Mouse (Mus musculus) skeletal muscle tissue, postnatal 0 days (tissue): ENCODE data around the gene Zbp1. TPM values are rescaled to one million over a fixed set of nuclear protein-coding genes. Genes with fewer than 3 reads are reported as not detected.

ENCODE experiments used
- polyA plus RNA-seq: library from polyadenylated mRNA; unstranded; fragments of >200 nt; fragmentation: Nextera tagmentation; extraction: Ambion mirVana; gene quantifications from 2 replicates; pipeline ENCODE4 v1.2.1, GENCODE M21; 2015

Zbp1 gene
- polyA plus RNA-seq, result 2.3 and 2.4 TPM in 2 replicates

GRCm38 (mm10) chr2:173218416-173219141, at the start of gene Zbp1:
TSS of gene Zbp1 (minus strand) at chr2:173218923.

Other genes starting within 250 kb of the Zbp1 start
- 0.06 and 0.18 TPM in 2 replicates for gene Spo11, start 241.2 kb downstream of the Zbp1 start, polyA plus RNA-seq
- gene Rae1, start 218.8 kb downstream of the Zbp1 start, polyA plus RNA-seq, result 63.2 and 64.8 TPM in 2 replicates
- gene Rbm38, start 198.4 kb downstream of the Zbp1 start, polyA plus RNA-seq, result 147 and 161 TPM in 2 replicates
- 0.21 and 0.22 TPM in 2 replicates for gene Ctcfl, start 99.4 kb downstream of the Zbp1 start, polyA plus RNA-seq
- gene Pck1, start 65.9 kb downstream of the Zbp1 start, polyA plus RNA-seq, result 5.9 and 106 TPM in 2 replicates
- 2.9 and 6.1 TPM in 2 replicates for gene Pmepa1, start 57.6 kb upstream of the Zbp1 start, polyA plus RNA-seq